Mouse (Mus musculus) C2C12 (cell line): ENCODE results near the gene Mtx1.

Experiments used
- CEBPB ChIP-seq: IDR thresholded peaks from one replicate; pipeline ENCODE4 v1.6.1; 2011; ENCODE audit warnings: low read depth, mild to moderate bottlenecking, control low read depth, moderate library complexity
- CTCF ChIP-seq: IDR thresholded peaks from one replicate; pipeline ENCODE4 v1.5.1; 2011; ENCODE audit not compliant: control insufficient read depth, insufficient read depth, insufficient read length
- MYOD1 ChIP-seq: IDR thresholded peaks from one replicate; pipeline ENCODE4 v1.6.1; 2011; ENCODE audit warnings: low read depth; ENCODE audit not compliant: control insufficient read depth, insufficient read length
- USF1 ChIP-seq: IDR thresholded peaks from one replicate; pipeline ENCODE4 v1.6.1; 2011; ENCODE audit warnings: low read depth, mild to moderate bottlenecking, control low read depth, moderate library complexity

- no peak for TF ChIP-seq CTCF
- TF ChIP-seq USF1, result no peak
- no peak for TF ChIP-seq MYOD1
- no peak for TF ChIP-seq CEBPB
Observed at GRCm38 (mm10) chr3:89214681-89215411, 12.0 kb downstream of the Mtx1 start, which contains the start of gene Thbs3.
